8 mouse cellular contexts compared by ENCODE assay signal in the genomic region with DNA sequence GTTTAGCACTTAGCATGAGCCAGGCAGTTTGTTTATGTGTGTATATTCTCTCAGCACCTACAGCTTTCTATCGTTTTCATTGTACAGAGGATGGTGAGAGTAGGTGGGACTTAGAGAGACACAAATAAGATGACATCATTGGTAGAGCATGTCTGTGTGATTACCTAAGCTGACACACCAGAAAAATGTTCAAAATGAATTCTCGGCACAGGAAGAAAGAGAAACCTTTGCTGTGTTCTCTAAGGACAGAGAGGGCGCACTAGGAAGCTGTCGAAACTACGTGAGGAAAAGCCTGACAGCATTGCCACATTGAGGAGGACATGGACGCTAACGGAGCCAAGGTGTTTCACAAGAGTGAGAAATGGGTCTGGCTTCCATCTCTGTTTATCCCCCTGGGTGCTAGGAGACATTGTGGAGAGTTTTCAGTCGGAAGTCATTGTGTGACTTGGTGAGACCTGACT. TPM values are rescaled to one million over a fixed set of nuclear protein-coding genes. Genes with fewer than 3 reads are reported as not detected.
A peak's percentile ranks its signal among the peaks of the same experiment; 100 is the strongest.
DNase-seq lines count a peak whose midpoint lies in the region; ATAC-seq and TF ChIP-seq lines count a peak whose summit lies in the region.

No protein-coding gene starts in this region.

- in situ Hi-C loops in CH12.LX (cut with MboI; ENCODE audit: low pct_ligation_motif_present, low pct_unique_long_range_greater_than_20kb, low sequenced_read_pairs) = no loop called here

- no peaks in the 10 kb centered on the region for H3K9me3 ChIP-seq in hindbrain, postnatal 0 days (ENCODE audit: low read length)
- no peaks in the 10 kb centered on the region for H3K9me3 ChIP-seq in hindbrain, embryonic 10.5 days
- no peaks in the 10 kb centered on the region for H3K9me3 ChIP-seq in CH12.LX (replicated peaks; ENCODE audit: low read length)

- no peak for TF ChIP-seq POLR2A in CH12.LX (IDR thresholded peaks at IDR 0.05; ENCODE audit: low read depth, low read length)

- TF ChIP-seq CTCF in hindbrain, postnatal 0 days (IDR thresholded peaks at IDR 0.05; ENCODE audit: low read depth) = peak; percentile 27
- TF ChIP-seq CTCF in CH12.LX (conservative IDR thresholded peaks at IDR 0.05 in 1 of 2, IDR thresholded peaks at IDR 0.05 in 1 of 2; ENCODE audit: low read depth in 2 of 2, low read length in 2 of 2) = peak in 1 of 2 experiments; percentile 62; a peak in 2 of 4 replicates

- TF ChIP-seq EP300 in CH12.LX (IDR thresholded peaks at IDR 0.05; ENCODE audit: low read length) = no peak

- no peak overlapping the region for H3K4me2 ChIP-seq in hindbrain, postnatal 0 days (ENCODE audit: low read depth, low read length)
- peak overlapping the region; percentile 72 for H3K4me2 ChIP-seq in CH12.LX (ENCODE audit: insufficient read depth, low read depth, poor library complexity, severe bottlenecking)

- H3K27ac ChIP-seq in hindbrain, postnatal 0 days = no peak overlapping the region
- H3K27ac ChIP-seq in hindbrain, embryonic 10.5 days = no peak overlapping the region
- no peak overlapping the region for H3K27ac ChIP-seq in CH12.LX (ENCODE audit: insufficient read depth, low read depth)

- dilution Hi-C loops in CH12.LX (cut with MboI; ENCODE audit: extremely low pct_ligation_motif_present, extremely low pct_unique_long_range_greater_than_20kb, low sequenced_read_pairs) = no loop called here

- DNase-seq in hindbrain, postnatal 0 days (ENCODE audit: low spot score) = peak; percentile 34
- DNase-seq in hindbrain, embryonic 10.5 days (ENCODE audit: low spot score) = no peak
- peak; percentile 53 for DNase-seq in CH12.LX (ENCODE audit: extremely low read depth)
- DNase-seq in fibroblast of lung, adult 2 months (ENCODE audit: low read depth) = peak; percentile 54
- DNase-seq in induced T-regulatory cell, adult 2 months (ENCODE audit: low read depth) = peak; percentile 55
- peak; percentile 74 for DNase-seq in lung, postnatal 10 days
- DNase-seq in yolk sac, embryonic 10.5 days (ENCODE audit: low spot score) = peak; percentile 28
- no peak for DNase-seq in spleen, postnatal 14 days (ENCODE audit: low spot score in 2 of 2)

- ATAC-seq in hindbrain, postnatal 0 days = peak; percentile 58

- no peaks in the 10 kb centered on the region for H3K79me2 ChIP-seq in CH12.LX (replicated peaks; ENCODE audit: control insufficient read depth, extremely low read depth, insufficient read depth, poor library complexity, severe bottlenecking)

- 54% methylated on average over 8 of the region's 8 CpGs for WGBS in hindbrain, postnatal 0 days
- WGBS in hindbrain, embryonic 10.5 days = 55% methylated on average over 8 of the region's 8 CpGs

- no peaks in the 10 kb centered on the region for H3K27me3 ChIP-seq in hindbrain, postnatal 0 days (ENCODE audit: insufficient read depth, low read length)
- H3K27me3 ChIP-seq in hindbrain, embryonic 10.5 days (ENCODE audit: insufficient read depth, poor library complexity, severe bottlenecking) = no peaks in the 10 kb centered on the region
- H3K27me3 ChIP-seq in CH12.LX (replicated peaks) = no peaks in the 10 kb centered on the region

- no peaks in the 10 kb centered on the region for H3K4me1 ChIP-seq in hindbrain, postnatal 0 days (ENCODE audit: insufficient read depth, low read length)
- no peaks in the 10 kb centered on the region for H3K4me1 ChIP-seq in hindbrain, embryonic 10.5 days (replicated peaks)
- no peaks in the 10 kb centered on the region for H3K4me1 ChIP-seq in CH12.LX (ENCODE audit: control insufficient read depth in 1 of 2, insufficient read depth in 2 of 2)

- no peaks in the 10 kb centered on the region for H3K36me3 ChIP-seq in hindbrain, postnatal 0 days (ENCODE audit: insufficient read depth, low read length)
- H3K36me3 ChIP-seq in hindbrain, embryonic 10.5 days = no peaks in the 10 kb centered on the region
- no peaks in the 10 kb centered on the region for H3K36me3 ChIP-seq in CH12.LX (replicated peaks in 1 of 2; ENCODE audit: control insufficient read depth in 1 of 2, insufficient read depth in 1 of 2, low read length in 1 of 2)

- TF ChIP-seq RAD21 in CH12.LX (IDR thresholded peaks at IDR 0.05; ENCODE audit: low read depth, low read length) = peak; percentile 49

- no peak overlapping the region for H3K9ac ChIP-seq in hindbrain, postnatal 0 days (replicated peaks; ENCODE audit: low read length)
- peak overlapping the region; percentile 60; the same call in 1 of the 2 replicates for H3K9ac ChIP-seq in CH12.LX (ENCODE audit: insufficient read depth, low read depth)

- no peak overlapping the region for H3K4me3 ChIP-seq in hindbrain, postnatal 0 days (ENCODE audit: low read length)
- no peak overlapping the region for H3K4me3 ChIP-seq in hindbrain, embryonic 10.5 days
- H3K4me3 ChIP-seq in CH12.LX (replicated peaks in 1 of 3; ENCODE audit: low read depth in 2 of 3, low read length in 2 of 3, poor library complexity in 1 of 3) = no peak overlapping the region

TF ChIP-seq in CH12.LX, 34 proteins besides CTCF, POLR2A, EP300 and RAD21:
- TF ChIP-seq USF2 (conservative IDR thresholded peaks at IDR 0.05; ENCODE audit: low read depth, low read length) (no peak), JUND (conservative IDR thresholded peaks at IDR 0.05; ENCODE audit: low read depth, low read length) (peak; percentile 42; the same call in 1 of the 2 replicates), CHD2 (IDR thresholded peaks at IDR 0.05; ENCODE audit: low read length) (no peak), ZC3H11A (IDR thresholded peaks at IDR 0.05; ENCODE audit: low read depth, low read length) (no peak), MYC (IDR thresholded peaks at IDR 0.05; ENCODE audit: low read depth, low read length) (no peak), MAX (IDR thresholded peaks at IDR 0.05; ENCODE audit: low read length) (no peak), TBP (conservative IDR thresholded peaks at IDR 0.05; ENCODE audit: low read depth, low read length) (no peak), E2F4 (IDR thresholded peaks at IDR 0.05; ENCODE audit: insufficient replicate concordance, low read depth, low read length) (no peak), RCOR1 (conservative IDR thresholded peaks at IDR 0.05; ENCODE audit: low read depth, low read length) (no peak), JUN (IDR thresholded peaks at IDR 0.05; ENCODE audit: insufficient read depth, low read depth, low read length) (0 out of 2 replicates have a peak, but pooled peaks have one; percentile 8), NELFE (IDR thresholded peaks at IDR 0.05; ENCODE audit: low read depth, low read length) (no peak), MXI1 (IDR thresholded peaks at IDR 0.05; ENCODE audit: low read depth, low read length) (no peak), USF1 (IDR thresholded peaks at IDR 0.05; ENCODE audit: low read depth, low read length) (no peak), ZMIZ1 (IDR thresholded peaks at IDR 0.05; ENCODE audit: low read depth, low read length) (no peak), ZNF384 (IDR thresholded peaks at IDR 0.05; ENCODE audit: low read depth, low read length) (no peak), HCFC1 (IDR thresholded peaks at IDR 0.05; ENCODE audit: low read depth, low read length) (peak; percentile 17; the same call in 1 of the 2 replicates), UBTF (IDR thresholded peaks at IDR 0.05; ENCODE audit: low read depth, low read length) (no peak), BHLHE40 (IDR thresholded peaks at IDR 0.05; ENCODE audit: low read depth, low read length) (no peak), KAT2A (IDR thresholded peaks at IDR 0.05; ENCODE audit: insufficient replicate concordance, low read length) (no peak), NRF1 (IDR thresholded peaks at IDR 0.05; ENCODE audit: low read depth, low read length) (0 out of 2 replicates have a peak, but pooled peaks have one; percentile 10), SIN3A (IDR thresholded peaks at IDR 0.05; ENCODE audit: low read length) (no peak), CHD1 (IDR thresholded peaks at IDR 0.05; ENCODE audit: low read depth, low read length) (no peak), TCF12 (IDR thresholded peaks at IDR 0.05; ENCODE audit: low read depth, low read length) (no peak), ZKSCAN1 (IDR thresholded peaks at IDR 0.05; ENCODE audit: borderline replicate concordance, low read depth, low read length) (no peak), MEF2A (IDR thresholded peaks at IDR 0.05; ENCODE audit: borderline replicate concordance, low read depth, low read length) (no peak), GABPA (IDR thresholded peaks at IDR 0.05; ENCODE audit: insufficient replicate concordance, low read depth, low read length) (no peak), POLR2AphosphoS2 (IDR thresholded peaks at IDR 0.05; ENCODE audit: low read depth, low read length) (no peak), SMC3 (IDR thresholded peaks at IDR 0.05; ENCODE audit: low read depth, low read length) (peak; percentile 15; the same call in 1 of the 2 replicates), ELF1 (IDR thresholded peaks at IDR 0.05; ENCODE audit: low read depth, low read length) (peak; percentile 23; the same call in 1 of the 2 replicates), MAZ (IDR thresholded peaks at IDR 0.05; ENCODE audit: low read depth, low read length) (no peak)

RNA-seq across cellular contexts. Expression of gene Dennd1b, which starts 51.0 kb away (rescaled TPM):
- 25.4 and 30.9 TPM in 2 replicates for total RNA-seq in hindbrain, postnatal 0 days (2014; rRNA removed)
- 8.3 and 9.5 TPM in 2 replicates for polyA plus RNA-seq in hindbrain, postnatal 0 days (2015; fragmentation: Nextera tagmentation; extraction: Ambion mirVana)
- 9.2 and 10.0 TPM in 2 replicates for polyA plus RNA-seq in hindbrain, embryonic 10.5 days (2016; fragmentation: Nextera tagmentation; extraction: Ambion mirVana)
- total RNA-seq in CH12.LX (2012; rRNA removed) (8.0 and 10.6 TPM in 2 replicates), CH12.LX (2014; rRNA removed) (8.0 and 8.8 TPM in 2 replicates)
- polyA plus RNA-seq in CH12.LX (2012; ENCODE audit: insufficient read length, low read depth) = 7.2 and 8.9 TPM in 2 replicates

RNA-seq across cellular contexts. Expression of gene 2310009B15Rik, which starts 55.5 kb away (rescaled TPM):
- total RNA-seq in hindbrain, postnatal 0 days (2014; rRNA removed) = 29.1 and 32.7 TPM in 2 replicates
- 45.0 and 45.6 TPM in 2 replicates for polyA plus RNA-seq in hindbrain, postnatal 0 days (2015; fragmentation: Nextera tagmentation; extraction: Ambion mirVana)
- polyA plus RNA-seq in hindbrain, embryonic 10.5 days (2016; fragmentation: Nextera tagmentation; extraction: Ambion mirVana) = 43.2 and 45.0 TPM in 2 replicates
- total RNA-seq in CH12.LX (2012; rRNA removed) = 17.2 and 17.5 TPM in 2 replicates
- total RNA-seq in CH12.LX (2014; rRNA removed) = 35.0 and 39.8 TPM in 2 replicates
- 17.8 and 20.0 TPM in 2 replicates for polyA plus RNA-seq in CH12.LX (2012; ENCODE audit: insufficient read length, low read depth)

Comparison
In these comparisons a context has a peak if more than half of its experiments do, and no peak if none do; other contexts are left out.
1. DNase-seq: peak in hindbrain, postnatal 0 days (single experiment), CH12.LX (single experiment), fibroblast of lung, adult 2 months (single experiment), induced T-regulatory cell, adult 2 months (single experiment), lung, postnatal 10 days (single experiment) and yolk sac, embryonic 10.5 days (single experiment); none in hindbrain, embryonic 10.5 days (single experiment) and spleen, postnatal 14 days (0 of 2).